Mouse (Mus musculus) thymus, adult 18-20 months (tissue): ENCODE measurements around the gene Oxld1.
"Not testable (repeated sequence)": the region's sequence is repeated elsewhere in the genome, so short reads cannot be mapped to it uniquely, and the experiment has no call there.

Experiments
- DNase-seq, 2 experiments: peaks; one replicate each; pipeline ENCODE4 v3.0.0; 2022; ENCODE audit warnings: mixed read lengths in 2 of 2

Gene Oxld1

DNA sequence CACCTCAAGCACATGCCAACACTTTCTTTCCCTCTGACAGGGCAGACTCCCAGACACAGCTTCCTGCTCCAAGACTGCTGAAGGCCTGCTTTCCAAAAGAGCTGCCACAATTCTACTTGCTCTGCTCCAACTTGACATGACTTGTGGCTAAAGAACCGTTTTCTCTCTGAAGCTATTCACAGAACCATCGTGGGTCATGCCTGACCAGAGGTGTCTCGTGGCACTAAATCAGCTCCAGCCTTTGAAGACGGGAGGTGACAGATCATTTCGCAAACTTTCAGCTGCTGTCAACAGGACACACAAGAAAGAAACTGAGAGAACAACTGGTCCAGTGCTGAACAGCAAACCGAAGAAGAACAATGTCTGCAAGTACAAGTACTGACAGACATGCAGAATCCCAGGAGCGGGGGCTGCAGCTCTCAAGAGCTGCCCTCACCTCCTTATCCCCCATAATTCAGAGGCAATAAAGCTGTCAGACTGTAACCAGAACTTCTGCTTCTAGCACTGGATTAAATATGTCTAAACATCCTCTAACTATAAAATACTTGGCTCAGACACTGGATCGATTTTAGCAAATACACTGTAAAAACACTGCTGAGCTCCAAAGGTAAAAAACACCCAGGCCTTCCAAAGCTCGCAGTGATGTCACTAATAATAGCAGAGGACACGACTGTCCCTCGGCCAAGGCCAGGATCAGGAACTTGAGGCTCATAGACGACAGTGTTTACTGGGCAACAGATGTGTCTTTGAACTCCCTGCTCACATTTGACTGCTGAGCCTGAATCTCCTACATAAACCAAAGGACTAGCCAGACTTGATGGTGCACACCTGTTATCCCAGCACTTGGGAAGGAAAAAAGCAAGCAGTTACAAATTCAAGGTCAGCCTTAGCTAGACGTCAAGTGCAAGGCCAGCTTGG is 35.0 kb downstream of the Oxld1 start:
- DNase-seq = no peak

DNA sequence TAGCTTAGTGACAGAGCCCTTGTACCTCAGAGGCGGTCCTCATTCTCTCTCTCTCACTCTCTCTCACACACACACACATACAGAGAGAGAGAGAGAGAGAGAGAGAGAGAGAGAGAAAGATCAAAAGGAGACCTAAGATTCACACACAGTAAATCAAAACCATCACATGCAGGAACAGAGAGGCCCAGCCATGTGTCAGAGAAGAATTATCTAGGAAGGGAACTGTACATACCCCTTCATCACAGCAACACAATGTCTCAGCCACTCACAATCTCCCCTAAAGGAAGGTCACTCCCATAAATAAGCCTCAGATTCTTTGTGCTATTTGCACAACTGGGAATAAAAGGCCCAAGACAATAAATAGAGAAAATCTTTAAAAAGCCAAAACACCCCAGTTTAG is 39.3 kb downstream of the Oxld1 start:
- no peak for DNase-seq

DNA sequence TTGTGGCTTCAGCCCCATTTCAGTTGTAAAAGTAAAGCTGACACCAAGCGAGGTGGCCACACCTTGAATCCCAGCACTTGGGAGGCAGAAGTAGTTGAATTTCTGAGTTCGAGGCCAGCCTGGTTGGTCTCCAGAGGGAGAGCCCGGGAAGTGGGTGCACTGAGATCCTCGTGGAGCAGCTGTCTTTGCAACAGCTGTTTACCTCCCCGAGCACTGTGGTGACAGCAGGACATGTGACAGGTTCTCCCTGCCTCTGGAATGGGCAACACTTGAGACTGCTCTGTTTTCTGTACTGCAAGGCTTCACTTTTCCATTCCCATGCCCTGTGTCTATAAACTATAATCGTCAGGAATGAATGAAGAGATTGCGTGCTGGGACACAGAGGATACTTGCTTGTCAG is 40.0 kb downstream of the Oxld1 start:
- DNase-seq = no peak

DNA sequence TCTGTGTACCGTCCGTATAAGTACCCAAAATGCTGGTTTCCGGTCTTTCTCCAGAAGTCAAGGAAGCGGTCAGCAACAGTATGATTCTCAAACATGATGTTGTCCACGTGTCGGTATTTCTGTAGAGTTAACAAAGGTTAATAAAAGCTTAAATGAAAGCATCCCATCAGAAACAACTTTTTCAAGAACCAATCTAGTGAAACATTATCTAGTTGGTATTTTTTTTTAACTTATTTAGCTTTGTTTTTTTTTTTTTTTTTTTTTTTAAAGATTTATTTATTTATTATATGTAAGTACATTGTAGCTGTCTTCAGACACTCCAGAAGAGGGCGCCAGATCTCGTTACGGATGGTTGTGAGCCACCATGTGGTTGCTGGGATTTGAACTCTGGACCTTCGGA is 44.2 kb downstream of the Oxld1 start:
- DNase-seq = not testable (repeated sequence)
